Mouse (Mus musculus) left cerebral cortex, adult 2 months (tissue): ENCODE measurements around the gene Atp2c2. TPM values are rescaled to one million over a fixed set of nuclear protein-coding genes. Genes with fewer than 3 reads are reported as not detected.

ENCODE experiments used
- DNase-seq, 2 experiments: peaks; one replicate each; pipeline ENCODE4 v3.0.0; 2021 to 2022; ENCODE audit warnings: low spot score in 2 of 2, mixed read lengths in 1 of 2; ENCODE audit errors: extremely low spot score in 1 of 2
- H3K27ac ChIP-seq: fragments of 200-600 bp; 2 replicates; pipeline ENCODE4 v1.8.1; 2022
- H3K4me3 ChIP-seq: fragments of 200-600 bp; 2 replicates; pipeline ENCODE4 v1.8.1; 2022
- CTCF ChIP-seq: fragments of 200-600 bp; IDR thresholded peaks from 2 replicates; pipeline ENCODE4 v1.8.1; 2022; ENCODE audit warnings: antibody characterized with exemption, mild to moderate bottlenecking, moderate library complexity
- intact Hi-C: fragments of 180-260 bp; cut with DNase I; formaldehyde crosslinking; loops from one replicate; pipeline ENCODE4 v1.15.1; 2025
- total RNA-seq, 2 experiments: library from RNA; stranded (reverse); gene quantifications; 2 replicates each; pipeline ENCODE4 v1.2.3; 2021

Gene Atp2c2
- total RNA-seq, 2 experiments from 2014 or later, result 1.8 to 2.3 TPM

GRCm38 (mm10) chr8:119794689-119795088, 94.9 kb downstream of the Atp2c2 start:
- H3K27ac ChIP-seq, result no peak overlapping the region
- DNase-seq, result peak in 1 of 2 experiments; percentile 3
- no peak overlapping the region for H3K4me3 ChIP-seq
- intact Hi-C loops, result no loop called here
- TF ChIP-seq CTCF, result no peak

GRCm38 (mm10) chr8:119795651-119796050, 95.8 kb downstream of the Atp2c2 start:
- TF ChIP-seq CTCF, result no peak
- intact Hi-C loops, result no loop called here
- H3K4me3 ChIP-seq, result no peak overlapping the region
- no peak overlapping the region for H3K27ac ChIP-seq
- DNase-seq, result no peak

DNA sequence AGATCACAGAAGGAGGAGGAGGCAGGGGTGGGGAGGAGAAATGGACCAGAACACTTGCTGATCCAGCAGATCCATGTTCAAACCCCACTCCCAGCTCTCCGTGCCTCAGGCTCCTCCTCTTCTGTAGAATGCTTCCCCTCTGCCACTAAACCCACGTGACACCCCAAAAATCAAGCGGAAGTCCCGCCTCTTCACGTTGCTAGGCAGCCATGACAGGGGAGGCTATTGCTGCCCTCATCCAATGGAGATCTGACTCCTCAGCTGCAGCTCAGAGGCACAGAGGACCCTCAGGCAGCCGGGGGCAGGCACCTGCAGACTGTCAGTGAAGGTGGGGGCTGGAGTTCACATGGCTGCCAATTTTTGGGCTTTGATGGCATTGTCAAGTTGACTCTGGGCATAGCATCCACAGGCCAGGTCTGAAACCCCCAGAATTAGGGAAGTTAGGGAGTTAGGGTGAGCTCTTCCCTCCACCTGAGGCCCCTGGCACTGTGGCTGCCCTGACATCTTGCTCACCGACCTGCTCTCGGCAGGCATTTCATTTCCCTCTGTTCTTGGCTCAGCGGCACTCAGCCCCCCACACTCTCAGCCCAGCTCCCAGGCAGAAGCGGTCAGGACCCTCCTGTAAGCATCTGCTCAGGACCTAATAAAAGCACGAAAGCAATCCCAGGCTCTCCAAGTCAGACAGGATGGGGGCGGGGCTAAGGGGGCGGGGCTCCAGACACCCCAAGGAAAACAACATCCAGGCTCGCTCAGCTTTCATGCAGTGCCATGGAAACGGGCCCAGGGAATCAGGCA, 98.6 kb downstream of the Atp2c2 start:
- no peak for TF ChIP-seq CTCF
- peak overlapping the region; percentile 75 for H3K27ac ChIP-seq
- no peak overlapping the region for H3K4me3 ChIP-seq
- intact Hi-C loops, result no loop called here
- peak in 1 of 2 experiments; percentile 61 for DNase-seq

DNA sequence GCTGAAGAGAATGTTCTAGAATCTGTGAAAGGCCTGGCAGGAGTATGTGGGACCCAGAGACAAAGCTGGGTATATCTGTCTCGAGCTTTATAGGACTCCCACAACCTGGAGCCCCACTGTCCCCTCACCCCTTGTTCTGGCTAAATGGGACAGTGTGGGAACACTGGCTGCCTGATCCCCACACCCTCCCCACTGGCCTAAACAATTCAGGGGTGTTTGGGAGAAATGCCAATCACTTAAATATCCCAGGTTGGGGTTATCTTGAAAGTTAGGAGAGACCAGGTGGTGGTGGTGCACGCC, 99.1 kb downstream of the Atp2c2 start:
- no peak for TF ChIP-seq CTCF
- Histone ChIP-seq H3K27ac (peak overlapping the region; percentile 75), H3K4me3 (no peak overlapping the region)
- intact Hi-C loops, result no loop called here
- DNase-seq, result no peak

DNA sequence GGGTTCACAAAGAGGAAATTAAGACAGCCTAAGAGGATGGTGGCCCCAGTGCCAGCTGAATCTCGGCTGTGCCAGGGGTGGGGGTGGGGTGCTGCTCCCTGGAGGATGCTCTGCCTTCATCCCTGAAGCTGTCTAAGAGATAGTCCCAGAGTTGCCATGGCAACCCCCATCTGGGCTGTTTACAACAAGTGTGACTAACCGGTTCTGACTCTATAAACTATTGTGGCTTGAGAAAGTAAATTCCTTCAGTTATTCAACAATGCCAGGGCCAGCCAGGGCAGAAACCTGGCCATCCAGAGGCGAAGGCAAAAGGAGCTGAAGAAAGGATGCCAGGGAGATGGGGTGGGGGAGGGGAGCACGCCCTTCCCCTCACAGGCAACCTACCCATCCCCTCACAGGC, 101.4 kb downstream of the Atp2c2 start:
- DNase-seq, result peak in 1 of 2 experiments; percentile 75
- intact Hi-C loops, result no loop called here
- H3K4me3 ChIP-seq, result no peak overlapping the region
- no peak overlapping the region for H3K27ac ChIP-seq
- TF ChIP-seq CTCF, result no peak

- no peak overlapping the region for H3K27ac ChIP-seq
- intact Hi-C loops, result no loop called here
- no peak overlapping the region for H3K4me3 ChIP-seq
- no peak for DNase-seq
- peak; percentile 38 for TF ChIP-seq CTCF
Measured at GRCm38 (mm10) chr8:119802592-119802991, 102.8 kb downstream of the Atp2c2 start.

- intact Hi-C loops, result no loop called here
- H3K4me3 ChIP-seq, result no peak overlapping the region
- DNase-seq, result no peak
- no peak overlapping the region for H3K27ac ChIP-seq
- no peak for TF ChIP-seq CTCF
Measured at GRCm38 (mm10) chr8:119805275-119805674, 105.5 kb downstream of the Atp2c2 start.

DNA sequence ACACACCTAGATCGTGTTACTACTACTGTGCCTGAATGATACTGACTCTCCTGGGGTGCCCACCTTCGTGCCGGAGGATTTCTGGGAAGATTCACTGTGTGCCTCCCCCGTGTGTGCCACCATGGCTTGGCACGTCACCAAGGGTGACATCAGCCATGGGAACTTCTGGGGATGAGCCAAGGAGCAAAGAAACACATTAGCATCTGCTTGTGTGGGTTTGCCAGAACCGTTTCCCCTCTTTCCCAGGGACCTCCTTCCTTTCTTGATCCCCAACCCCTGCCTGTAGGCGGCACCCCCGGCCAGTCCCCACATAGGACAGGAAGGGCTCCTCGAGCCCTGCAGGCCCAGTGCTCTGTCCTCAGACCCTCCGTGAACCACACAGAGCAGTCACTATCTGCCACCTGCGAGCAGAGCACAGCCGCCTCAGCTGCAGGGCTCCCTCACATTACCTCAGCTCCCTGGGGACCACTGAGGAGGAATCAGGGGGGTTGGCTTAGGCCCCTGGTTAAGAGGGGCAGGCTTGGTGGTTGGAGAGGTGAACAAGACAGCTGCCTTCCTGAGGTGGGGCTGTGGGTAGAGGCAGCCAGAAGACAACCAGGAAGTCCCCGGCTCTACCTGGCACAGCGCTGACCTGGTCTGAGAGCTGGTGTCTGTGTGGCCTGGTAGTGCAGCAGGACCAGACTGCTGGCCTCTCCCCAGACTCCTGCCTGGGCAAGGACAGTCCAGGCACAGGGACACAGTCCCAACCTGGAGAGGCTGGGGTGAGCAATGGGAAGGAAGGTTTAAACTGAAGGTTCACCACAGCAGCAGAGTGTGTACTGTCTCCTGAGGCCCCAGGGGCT, 106.8 kb downstream of the Atp2c2 start:
- H3K4me3 ChIP-seq, result no peak overlapping the region
- H3K27ac ChIP-seq, result no peak overlapping the region
- intact Hi-C loops, result no loop called here
- TF ChIP-seq CTCF, result no peak; the same call in 1 of the 2 replicates
- peak; percentile 65 to 76 for DNase-seq

Other genes with a start within 250 kb of the Atp2c2 start
- under 1 TPM; 0.30 to 0.48 TPM for gene Slc38a8, start 198.3 kb upstream of the Atp2c2 start, total RNA-seq
- gene Mbtps1, start 141.3 kb upstream of the Atp2c2 start, total RNA-seq, result 10 to 100 TPM; 61.0 to 64.3 TPM
- gene Hsdl1, start 124.8 kb upstream of the Atp2c2 start, total RNA-seq, result 10 to 100 TPM; 42.3 to 43.1 TPM
- gene Dnaaf1, start 124.8 kb upstream of the Atp2c2 start, total RNA-seq, result under 1 TPM; 0.27 to 0.35 TPM
- gene Taf1c, start 94.8 kb upstream of the Atp2c2 start, total RNA-seq, result 10 to 100 TPM; 10.7 to 12.1 TPM
- under 1 TPM; 0.18 to 0.54 TPM for gene Adad2, start 87.3 kb upstream of the Atp2c2 start, total RNA-seq
- gene Kcng4, start 64.3 kb upstream of the Atp2c2 start, total RNA-seq, result 1 to 10 TPM; 3.4 TPM
- gene Wfdc1, start 33.6 kb upstream of the Atp2c2 start, total RNA-seq, result 10 to 100 TPM in 1 of 2 experiments, 1 to 10 TPM in 1; 9.7 to 10.6 TPM
- gene Tldc1, start 78.4 kb downstream of the Atp2c2 start, total RNA-seq, result 10 to 100 TPM; 13.6 to 13.7 TPM
- 10 to 100 TPM; 60.1 to 61.4 TPM for gene Cotl1, start 140.5 kb downstream of the Atp2c2 start, total RNA-seq
- gene Klhl36, start 162.3 kb downstream of the Atp2c2 start, total RNA-seq, result 1 to 10 TPM; 7.2 to 8.9 TPM
- gene Usp10, start 210.4 kb downstream of the Atp2c2 start, total RNA-seq, result 10 to 100 TPM; 86.4 to 88.9 TPM
- 1 to 10 TPM; 2.4 to 2.6 TPM for gene Gm20388, start 210.8 kb downstream of the Atp2c2 start, total RNA-seq